Mouse (Mus musculus): ENCODE measurements around the gene Lztr1. TPM values are rescaled to one million over a fixed set of nuclear protein-coding genes. Genes with fewer than 3 reads are reported as not detected.
"Not testable (repeated sequence)": the region's sequence is repeated elsewhere in the genome, so short reads cannot be mapped to it uniquely, and the experiment has no call there.

The Lztr1 gene
- total RNA-seq, 2 experiments from 2014 or later: 192 to 199 TPM

GRCm38 (mm10) chr16:17507018-17507552 lies 1.4 kb upstream of the Lztr1 start:
- DNase-seq: no peak

- DNase-seq: not testable (repeated sequence)
These were observed 457 bp upstream of the Lztr1 start for GRCm38 (mm10) chr16:17508031-17508430.

- DNase-seq: no peak
These were observed 731 bp downstream of the Lztr1 start for GRCm38 (mm10) chr16:17509240-17509597.

- DNase-seq: no peak
These were observed 1.7 kb downstream of the Lztr1 start for GRCm38 (mm10) chr16:17510143-17510542.

GRCm38 (mm10) chr16:17510686-17511085 lies 2.2 kb downstream of the Lztr1 start:
- DNase-seq: no peak

- DNase-seq: no peak
These were observed 2.9 kb downstream of the Lztr1 start for GRCm38 (mm10) chr16:17511431-17511830.

GRCm38 (mm10) chr16:17518910-17519309 lies 10.4 kb downstream of the Lztr1 start:
- DNase-seq: no peak

GRCm38 (mm10) chr16:17524156-17524555 lies 15.7 kb downstream of the Lztr1 start:
- DNase-seq: no peak

- no peak for DNase-seq
These were observed 17.0 kb downstream of the Lztr1 start for GRCm38 (mm10) chr16:17525524-17525923.

- DNase-seq: no peak
These were observed 17.7 kb downstream of the Lztr1 start for GRCm38 (mm10) chr16:17526223-17526622.

- no peak for DNase-seq
These were observed 19.1 kb downstream of the Lztr1 start for GRCm38 (mm10) chr16:17527606-17528005.

GRCm38 (mm10) chr16:17528276-17528675 lies 19.8 kb downstream of the Lztr1 start:
- DNase-seq: no peak

GRCm38 (mm10) chr16:17529981-17530586 lies 21.6 kb downstream of the Lztr1 start:
- no peak for DNase-seq

- peak; percentile 95 to 96 for DNase-seq
These were observed 22.3 kb downstream of the Lztr1 start, which contains the start of gene Thap7 for GRCm38 (mm10) chr16:17530640-17531288. TSS of gene Thap7 (minus strand) at chr16:17531136.

- no peak for DNase-seq
These were observed 23.8 kb downstream of the Lztr1 start for GRCm38 (mm10) chr16:17532271-17532670.

- DNase-seq: no peak
These were observed 24.3 kb downstream of the Lztr1 start for GRCm38 (mm10) chr16:17532676-17533329.

- no peak for DNase-seq
These were observed 28.1 kb downstream of the Lztr1 start for GRCm38 (mm10) chr16:17536584-17536983.

- no peak for DNase-seq
These were observed 34.1 kb downstream of the Lztr1 start for GRCm38 (mm10) chr16:17542632-17543031.

GRCm38 (mm10) chr16:17552837-17553236 lies 44.3 kb downstream of the Lztr1 start:
- no peak for DNase-seq

GRCm38 (mm10) chr16:17553910-17554685 lies 45.6 kb downstream of the Lztr1 start:
- no peak for DNase-seq

- DNase-seq: not testable (repeated sequence)
These were observed 46.2 kb downstream of the Lztr1 start for GRCm38 (mm10) chr16:17554702-17555101.

GRCm38 (mm10) chr16:17556180-17556579 lies 47.7 kb downstream of the Lztr1 start:
- no peak for DNase-seq

- DNase-seq: no peak
These were observed 48.4 kb downstream of the Lztr1 start for GRCm38 (mm10) chr16:17556907-17557306.

Measured in layer of hippocampus, postnatal 36 days (tissue).